Mouse (Mus musculus): ENCODE measurements around the gene Plod2.

Plod2 gene

GRCm38 (mm10) chr9:92541977-92542561 is at the start of gene Plod2:
Gene Plod2, plus strand, starts transcription at chr9:92542223.
- DNase-seq, result peak; percentile 80

GRCm38 (mm10) chr9:92499710-92500410 is 42.2 kb upstream of the Plod2 start:
- DNase-seq, result peak; percentile 91

GRCm38 (mm10) chr9:92504256-92504655 is 37.8 kb upstream of the Plod2 start:
- DNase-seq, result no peak

DNA sequence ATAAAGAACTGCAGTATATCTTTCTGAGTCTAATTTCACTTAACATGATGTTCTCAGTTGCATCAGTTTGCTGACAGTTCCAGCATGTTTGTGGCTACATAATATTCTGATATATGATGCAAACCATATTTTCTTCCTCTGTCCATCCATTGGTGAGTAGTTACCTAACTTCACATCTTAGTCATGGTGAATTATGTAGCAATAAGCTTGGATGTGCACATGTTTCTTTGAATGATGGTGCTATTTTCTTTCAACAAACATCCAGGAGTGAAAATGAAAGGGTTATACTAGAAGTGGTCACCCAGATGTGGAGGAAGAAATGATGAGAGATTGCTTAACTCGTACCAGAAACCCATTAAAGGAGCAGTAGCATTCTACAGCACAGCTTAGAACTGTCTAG is 37.1 kb upstream of the Plod2 start:
- no peak for DNase-seq

- DNase-seq, result no peak
Observed at GRCm38 (mm10) chr9:92511696-92512095, 30.3 kb upstream of the Plod2 start.

DNA sequence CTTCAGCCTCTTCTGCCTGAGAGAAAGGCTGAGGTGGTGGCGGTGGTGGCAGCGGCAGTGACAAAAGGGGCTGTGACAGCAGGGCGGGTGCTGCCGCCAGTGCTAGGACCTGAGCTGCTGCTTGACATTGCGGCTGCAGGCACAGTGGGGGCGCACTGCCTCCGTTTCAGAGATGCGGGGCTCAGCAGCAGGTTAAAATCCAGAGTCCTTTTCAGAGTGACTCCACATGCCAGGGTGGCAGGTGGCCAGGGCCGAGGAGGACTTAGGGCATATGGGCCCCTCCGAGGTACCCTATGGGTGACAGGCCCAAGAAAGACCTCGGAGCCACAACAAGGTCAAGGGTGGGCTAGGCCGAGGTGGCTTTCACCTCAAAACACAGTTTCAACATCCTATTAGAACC is 25.0 kb upstream of the Plod2 start:
- DNase-seq, result no peak

DNA sequence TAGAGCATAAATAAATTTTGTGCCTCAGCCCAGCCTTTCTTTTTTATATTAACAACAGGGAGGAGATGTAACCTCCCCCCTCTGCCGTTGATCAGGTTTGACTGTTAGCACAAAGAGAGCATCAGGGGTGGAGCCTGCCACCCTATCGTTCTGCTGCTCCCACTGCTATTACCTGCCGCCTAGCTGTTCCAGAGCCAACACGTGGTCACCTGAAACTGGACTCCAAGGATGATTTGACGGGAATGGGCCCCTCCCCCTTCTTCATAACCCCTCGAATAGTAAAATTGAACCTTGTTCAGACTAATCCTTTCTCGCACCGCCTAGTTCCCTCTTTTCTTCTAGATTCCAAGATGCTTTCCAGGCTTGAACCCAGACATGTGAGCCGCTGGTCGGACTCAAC is 21.3 kb upstream of the Plod2 start:
- no peak for DNase-seq

DNA sequence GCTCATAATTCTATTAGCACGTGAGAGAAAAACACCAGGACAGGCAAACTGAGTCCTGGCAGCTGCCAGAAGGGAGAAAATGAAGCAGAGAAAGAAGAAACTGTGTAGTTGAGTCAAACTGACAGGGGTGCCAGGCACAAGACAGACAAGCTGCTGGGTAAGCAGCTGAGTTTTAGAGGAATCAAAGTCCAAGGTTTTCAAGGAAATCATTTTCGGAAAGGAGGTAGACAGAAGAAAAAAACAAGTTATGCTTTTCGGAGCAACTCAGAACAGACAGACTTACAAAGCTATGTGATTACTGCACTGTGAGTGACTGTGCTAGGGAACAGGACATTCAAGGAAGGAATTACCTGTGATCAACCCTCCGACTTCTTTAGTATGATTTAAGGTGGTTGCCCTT is 17.5 kb upstream of the Plod2 start:
- no peak for DNase-seq

- DNase-seq, result no peak
Observed at GRCm38 (mm10) chr9:92530055-92530454, 12.0 kb upstream of the Plod2 start.

DNA sequence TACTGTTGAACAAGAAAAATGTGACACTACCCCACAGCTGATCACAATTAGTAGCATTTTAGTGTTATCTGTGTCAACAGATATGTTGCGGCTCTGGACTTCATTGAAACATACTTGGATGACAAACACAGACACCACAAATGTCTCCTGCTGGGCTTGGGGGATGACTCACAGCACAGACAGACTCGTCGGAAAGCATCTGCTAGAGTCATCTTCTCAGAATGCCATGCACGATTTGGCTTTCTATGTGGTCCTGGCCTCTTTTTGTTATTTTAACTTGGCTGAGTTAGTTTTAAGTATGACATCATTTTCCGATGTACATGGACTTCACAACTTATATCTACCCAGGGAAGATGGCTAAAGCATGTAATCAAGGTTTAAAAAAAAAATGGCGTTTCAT is 4.3 kb upstream of the Plod2 start:
- DNase-seq, result no peak

DNA sequence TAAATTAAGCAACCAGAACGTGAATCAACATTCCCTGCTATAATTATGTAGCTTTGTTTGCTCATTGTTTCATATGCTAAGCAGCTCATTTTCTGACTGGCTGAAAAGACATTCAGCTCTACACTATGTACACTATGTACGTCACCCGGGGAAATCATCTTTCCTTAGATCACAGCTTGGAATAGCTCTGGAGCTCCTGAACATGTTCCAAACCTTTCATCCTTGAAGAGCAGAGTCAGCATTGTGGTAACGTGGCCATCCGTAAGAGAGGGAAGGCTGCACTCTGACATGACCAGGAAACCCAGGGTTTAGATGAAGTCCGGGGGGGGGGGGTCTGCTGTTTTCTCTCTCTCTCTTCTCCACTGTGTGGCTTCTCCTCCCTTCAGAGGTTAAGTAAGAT is 3.8 kb upstream of the Plod2 start:
- no peak for DNase-seq

DNA sequence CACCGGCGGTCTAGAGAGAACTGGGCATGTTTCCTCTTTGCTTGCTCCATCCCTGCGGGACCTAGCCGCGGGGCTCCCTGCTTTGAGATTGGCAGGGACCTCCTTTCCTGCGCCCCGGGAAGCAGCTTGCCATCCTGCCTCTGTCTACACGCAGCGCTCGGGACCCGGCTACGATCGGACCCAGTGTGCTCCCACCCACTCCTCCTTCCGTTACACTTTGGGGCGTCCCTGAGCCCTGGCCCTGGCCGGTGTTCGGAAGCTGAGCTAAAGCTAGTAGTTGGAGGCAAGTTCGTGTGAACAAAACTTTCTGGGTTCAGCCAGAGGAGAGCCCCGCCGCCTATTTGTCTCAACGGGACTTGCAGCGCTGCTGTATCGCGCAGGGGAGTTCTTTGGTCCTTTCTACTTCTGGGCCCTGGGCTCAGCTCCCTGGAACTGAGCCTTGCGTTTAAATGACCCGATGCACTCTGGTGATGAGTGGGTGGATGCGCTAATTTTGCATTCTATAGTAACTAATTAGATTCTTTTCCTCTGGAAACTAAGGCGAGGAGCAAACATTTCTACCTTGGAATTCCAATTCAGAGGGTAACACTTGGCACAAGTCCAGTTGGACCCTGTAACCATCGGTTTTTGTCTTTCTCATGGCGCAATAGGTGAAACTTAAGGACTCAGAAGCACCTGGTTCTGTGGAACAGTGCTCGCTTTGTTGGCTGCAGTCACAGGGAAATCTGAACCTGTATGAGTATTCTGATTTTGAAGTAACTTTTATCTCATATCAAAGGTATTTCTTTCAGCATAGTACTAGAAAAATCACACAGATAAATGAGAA is 781 bp downstream of the Plod2 start:
- DNase-seq, result peak; percentile 58

DNA sequence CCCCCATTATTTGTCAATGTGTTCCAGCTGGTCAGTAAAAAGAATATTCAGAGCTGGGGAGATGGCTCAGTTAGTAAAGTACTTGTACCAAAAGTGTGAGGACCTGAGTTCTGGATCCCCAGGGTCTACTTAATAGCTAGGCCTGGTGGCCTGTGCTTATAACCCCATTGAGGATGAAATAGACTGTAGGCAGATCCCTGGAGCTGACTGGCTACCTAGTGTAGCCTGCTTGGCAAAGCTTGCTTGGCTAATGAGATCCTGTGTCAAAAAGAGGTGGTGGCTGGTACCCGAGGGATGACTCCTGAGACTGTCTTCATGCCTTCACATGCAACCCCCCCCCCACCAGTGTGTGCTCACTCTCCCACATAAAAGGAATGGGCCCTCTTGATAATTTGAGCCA is 2.1 kb downstream of the Plod2 start:
- no peak for DNase-seq

DNA sequence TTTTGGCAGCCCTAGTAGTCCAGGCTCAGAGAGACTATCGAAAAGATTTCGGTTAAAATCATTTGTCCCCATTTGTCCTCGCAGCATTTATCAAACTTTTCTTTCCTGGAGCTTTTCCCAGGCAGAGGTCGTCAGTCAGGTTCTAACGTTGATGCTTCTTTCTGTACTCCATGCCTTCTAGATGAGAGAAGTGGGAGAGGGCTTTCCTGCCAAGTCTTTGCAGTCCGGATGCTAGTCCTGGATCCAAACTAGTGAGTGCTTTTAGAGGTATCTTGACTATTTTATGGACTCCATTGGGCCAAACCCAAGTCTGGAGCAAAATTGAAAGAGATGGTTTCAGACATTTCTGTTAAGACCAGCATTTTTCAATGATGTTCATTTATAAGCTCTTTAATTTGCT is 3.0 kb downstream of the Plod2 start:
- DNase-seq, result no peak

DNA sequence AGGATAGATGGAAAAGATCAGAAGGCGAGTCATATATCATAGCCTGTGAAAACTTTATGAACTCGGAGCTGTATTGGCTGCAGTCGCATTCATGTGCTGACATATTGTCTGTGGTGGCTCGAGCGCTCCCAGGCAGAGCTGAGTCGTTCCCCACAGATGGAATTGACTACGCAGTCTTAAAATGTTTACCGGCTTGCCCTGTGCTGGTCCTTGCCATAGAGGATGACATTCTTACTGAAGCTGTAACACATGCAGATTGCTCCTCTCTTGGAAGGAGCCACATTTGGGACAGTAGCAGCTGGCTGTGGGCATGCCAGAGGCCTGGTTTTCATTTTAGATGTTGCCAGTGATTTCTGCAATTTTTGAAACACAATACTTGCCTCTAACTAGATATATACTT is 4.4 kb downstream of the Plod2 start:
- DNase-seq, result no peak

DNA sequence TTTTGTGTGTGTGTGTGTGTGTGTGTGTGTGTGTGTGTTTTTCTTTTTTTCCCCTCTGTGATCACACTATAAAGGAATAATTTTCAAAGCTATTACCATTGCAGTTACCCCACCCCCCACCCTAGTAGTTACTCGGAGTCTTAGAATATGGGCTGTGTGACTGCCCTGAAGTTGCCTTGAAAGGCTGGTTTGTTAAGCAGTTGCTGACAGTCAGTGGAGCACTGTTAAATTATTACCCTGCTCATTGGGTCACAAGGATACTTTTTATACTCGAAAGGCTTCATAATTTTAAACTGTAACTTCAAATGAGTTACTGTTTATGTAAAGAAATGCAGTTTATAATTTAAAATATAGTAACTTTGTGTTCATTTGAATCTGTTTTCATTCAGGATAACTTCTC is 5.1 kb downstream of the Plod2 start:
- no peak for DNase-seq

DNA sequence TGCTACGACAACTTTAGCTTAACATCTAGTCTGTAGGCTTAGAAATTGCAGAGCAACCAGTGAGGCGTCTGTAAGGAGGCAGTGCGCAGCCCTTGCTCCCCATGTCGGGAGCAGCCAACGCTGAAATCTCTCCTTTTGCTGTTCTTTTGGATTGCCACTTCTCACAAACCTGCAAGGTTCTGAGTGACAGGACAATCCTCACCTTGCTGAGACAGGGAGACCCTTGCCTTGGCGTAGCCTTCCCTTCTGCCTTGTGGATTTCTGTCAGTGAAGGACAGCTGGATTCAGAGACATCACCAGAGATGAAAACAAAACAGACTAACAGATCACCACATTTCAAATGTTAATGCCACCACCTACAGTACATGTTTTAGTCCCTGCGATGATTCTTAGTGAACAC is 5.8 kb downstream of the Plod2 start:
- DNase-seq, result no peak

DNA sequence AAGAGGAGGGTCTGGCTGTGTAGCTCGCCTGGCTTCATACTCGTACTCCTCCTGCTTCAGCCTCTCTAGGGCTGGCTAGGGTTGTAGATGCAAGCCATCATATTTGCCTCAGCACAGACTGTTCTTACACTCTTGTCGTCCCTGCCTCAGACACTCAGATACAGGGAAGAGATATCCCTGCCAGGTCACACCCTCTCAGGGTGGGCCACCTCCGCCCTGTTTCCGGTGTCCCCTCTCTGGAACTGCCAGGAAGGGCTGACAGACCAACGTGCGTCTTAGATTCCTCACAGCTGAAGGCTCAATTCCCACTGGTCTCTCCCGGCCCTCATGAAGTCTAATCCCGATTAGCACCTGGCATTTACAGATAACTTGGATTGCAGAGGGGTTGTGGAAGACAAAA is 6.6 kb downstream of the Plod2 start:
- DNase-seq, result peak; percentile 42

DNA sequence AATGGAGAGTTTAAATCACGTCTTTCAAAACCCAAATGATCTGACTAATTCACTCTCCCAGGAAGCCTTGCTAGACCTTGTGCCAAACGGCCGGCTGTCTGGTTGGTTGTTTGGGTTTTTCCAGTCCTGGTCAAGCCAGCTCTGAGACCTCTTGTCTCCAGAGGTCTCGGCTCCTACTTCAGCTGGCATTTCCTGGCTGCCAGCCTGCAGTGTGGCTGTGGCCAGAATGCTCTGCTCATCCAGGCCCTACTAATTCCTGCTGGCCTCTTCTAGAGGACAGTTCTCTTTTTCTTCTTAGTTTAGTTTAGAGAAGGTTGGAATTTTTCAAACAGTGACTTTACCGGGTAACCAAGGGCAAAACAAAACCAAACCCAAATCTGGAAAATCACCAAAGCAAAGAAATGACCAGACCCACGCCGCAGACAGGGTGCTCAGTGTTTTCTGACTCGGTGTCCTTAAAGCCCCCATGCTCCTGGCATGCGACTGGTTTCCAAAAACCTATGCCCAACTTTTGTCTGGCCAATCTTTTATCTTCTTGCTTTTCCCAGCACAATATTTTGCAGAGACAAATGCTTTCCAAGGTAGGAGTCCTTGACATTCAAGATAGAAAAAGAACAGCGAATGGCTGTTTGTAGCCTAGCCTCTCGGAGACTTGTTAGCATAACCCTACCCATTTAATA is 7.9 kb downstream of the Plod2 start:
- DNase-seq, result peak; percentile 35

- no peak for DNase-seq
Observed at GRCm38 (mm10) chr9:92550981-92551380, 9.0 kb downstream of the Plod2 start.

DNA sequence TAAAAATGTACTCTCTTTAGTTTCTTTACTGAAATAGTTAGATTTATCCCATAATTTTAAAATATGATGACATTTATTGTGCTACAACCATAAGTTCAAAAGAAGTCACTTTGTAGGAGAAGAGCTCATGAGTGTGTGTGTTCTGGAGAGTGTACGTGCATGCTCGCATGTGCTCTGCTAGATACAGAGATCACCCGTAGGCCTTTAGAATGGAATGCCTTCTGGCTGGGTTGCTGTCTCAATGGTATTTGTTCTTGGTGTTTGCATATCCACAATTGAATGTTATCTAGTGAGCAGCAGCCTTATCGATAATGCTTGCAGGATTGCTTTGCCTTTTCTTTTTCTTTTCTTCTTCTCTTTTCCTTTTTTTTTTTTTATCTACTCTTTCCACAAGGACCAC is 9.6 kb downstream of the Plod2 start:
- no peak for DNase-seq

GRCm38 (mm10) chr9:92552691-92553090 is 10.7 kb downstream of the Plod2 start:
- no peak for DNase-seq

Measured in lung, postnatal 10 days (tissue).